Mouse (Mus musculus) heart, postnatal 14 days (tissue): ENCODE measurements at regions not wholly inside any gene's neighbourhood (a gene's known extent, or its start where the extent isn't known, plus 50 kb on each side); places are given as distances from the start of the nearest gene placed in this dataset.

Experiments
- DNase-seq, 2 experiments: peaks; one replicate each; pipeline ENCODE4 v3.0.0; 2021 to 2022
- intact Hi-C: fragments of 180-260 bp; cut with DNase I; formaldehyde crosslinking; loops from one replicate; pipeline ENCODE4 v1.15.1; 2025

DNA sequence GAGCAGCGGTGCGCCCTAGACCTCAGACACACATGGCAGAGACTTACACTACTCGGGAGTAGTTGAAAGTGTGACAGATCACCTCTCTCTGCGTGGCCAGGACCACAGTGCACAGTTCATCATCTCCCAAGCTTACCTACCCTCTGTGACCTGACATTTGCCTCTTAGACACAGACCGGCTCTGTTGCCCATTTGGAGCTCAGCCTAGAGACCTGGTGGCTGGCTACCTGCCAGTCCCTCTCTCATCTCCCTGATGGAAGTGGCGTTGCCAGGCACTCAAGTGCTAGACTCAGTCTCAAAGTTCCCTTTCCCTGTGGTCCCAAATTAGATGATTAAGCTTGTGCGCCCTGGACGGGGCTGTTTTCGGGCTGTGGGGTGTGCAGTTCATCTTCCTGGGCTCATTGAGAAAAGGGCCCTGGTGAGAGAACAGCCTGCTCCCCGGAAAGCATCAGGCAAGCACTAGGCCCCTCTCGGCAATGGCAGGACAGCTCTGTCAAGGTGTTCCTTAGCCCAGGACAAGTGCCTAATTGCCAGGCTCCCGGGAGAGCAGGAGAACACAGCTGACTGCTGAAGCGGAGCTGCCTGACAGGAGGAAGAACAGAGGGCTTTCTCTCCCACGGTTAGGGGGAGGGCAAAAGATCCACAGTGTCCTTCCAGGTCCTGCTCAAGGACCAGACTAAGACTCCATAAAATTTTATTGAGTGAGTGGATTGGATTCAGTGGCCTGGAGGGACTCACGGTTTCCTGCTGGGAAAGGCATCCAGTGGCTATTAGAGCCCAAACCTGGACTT, 119.5 kb upstream of the A530016L24Rik start:
- peak in 1 of 2 experiments; percentile 28 for DNase-seq

DNA sequence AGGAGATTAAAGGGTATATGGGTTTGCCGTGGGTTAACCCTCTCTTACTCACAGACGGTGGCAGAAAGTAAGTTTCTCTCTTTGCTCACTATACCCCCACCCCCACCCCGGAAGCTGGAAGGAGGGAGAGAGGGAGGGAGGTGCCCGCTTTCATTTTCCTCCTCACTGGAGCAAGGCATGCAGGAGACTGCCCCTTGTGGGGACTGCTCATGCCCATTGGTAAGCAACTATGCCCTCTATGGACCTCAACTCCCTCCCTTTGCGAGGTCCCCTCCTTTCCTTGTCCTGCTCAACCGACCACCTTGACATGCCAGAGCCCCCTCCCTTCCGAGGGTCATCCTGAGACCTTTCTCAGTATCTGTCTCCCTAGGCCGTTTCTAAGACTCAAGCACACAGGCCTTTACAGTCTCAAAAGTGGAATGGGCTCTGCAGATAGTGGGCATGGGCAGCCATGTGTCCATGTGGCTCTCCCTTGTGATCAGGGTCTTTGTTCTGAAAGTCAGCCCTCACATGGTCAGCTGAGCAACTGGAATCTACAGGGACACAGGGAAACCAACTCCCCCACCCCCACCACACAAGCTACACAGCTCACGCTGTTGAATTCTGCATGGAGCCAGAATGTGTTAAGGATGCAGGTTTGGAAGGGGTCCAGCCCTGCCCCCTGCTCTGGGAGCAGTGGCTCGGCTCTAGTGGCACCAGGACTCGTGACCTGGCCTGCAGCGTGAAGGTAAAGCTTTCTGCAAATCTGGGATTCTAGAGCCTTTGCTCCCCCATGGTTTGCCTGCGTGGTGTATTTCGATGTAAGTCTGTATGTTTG, 116.8 kb upstream of the A530016L24Rik start:
- intact Hi-C loops = no loop called here
- no peak for DNase-seq

More for the DNA sequence above, 119.5 kb upstream of the A530016L24Rik start:
- intact Hi-C loops = no loop called here

DNA sequence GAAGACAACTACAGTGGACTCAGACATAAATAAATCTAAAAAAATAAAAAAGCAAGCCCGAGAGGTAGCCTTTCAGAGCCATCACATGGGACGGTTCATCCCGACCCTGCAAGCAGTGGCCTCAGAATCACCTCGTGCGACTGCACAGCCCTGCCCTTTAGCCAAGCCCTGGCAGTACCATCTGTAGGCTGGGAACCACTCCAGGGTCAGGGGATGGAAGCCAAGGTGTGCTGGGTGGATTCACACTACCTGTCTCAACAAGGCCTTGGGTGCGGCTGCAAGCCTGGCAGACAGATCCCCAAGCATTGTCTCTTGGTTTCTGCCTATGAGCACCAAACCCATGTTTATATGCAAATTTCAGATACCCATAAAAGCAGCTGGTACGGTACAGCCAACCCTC, 115.3 kb upstream of the A530016L24Rik start:
- intact Hi-C loops = no loop called here
- no peak for DNase-seq

DNA sequence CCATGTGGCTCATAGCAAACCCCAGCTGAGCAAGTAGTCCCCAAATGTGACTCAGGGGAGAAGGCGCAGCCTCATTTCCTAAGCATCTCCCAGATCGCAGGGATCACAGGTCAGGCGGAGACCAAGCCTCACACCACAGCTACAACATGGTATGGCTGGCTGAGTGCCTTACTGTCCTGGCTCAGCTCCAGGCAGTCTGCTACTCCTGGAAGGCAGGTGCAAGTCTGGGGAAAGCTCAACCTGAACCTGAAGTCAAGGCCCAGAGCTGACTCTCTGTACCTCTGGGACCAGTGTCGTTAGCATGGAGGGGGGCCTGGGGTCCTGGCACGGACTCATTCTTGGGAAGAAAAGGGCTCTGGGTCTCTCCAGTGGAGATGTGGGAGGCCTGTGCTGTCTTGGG, 113.0 kb upstream of the A530016L24Rik start:
- DNase-seq = no peak
- intact Hi-C loops = loop anchor here (5.0 kb wide), 1 partner anchor 166 kb away; no protein-coding TSS in a partner anchor

DNA sequence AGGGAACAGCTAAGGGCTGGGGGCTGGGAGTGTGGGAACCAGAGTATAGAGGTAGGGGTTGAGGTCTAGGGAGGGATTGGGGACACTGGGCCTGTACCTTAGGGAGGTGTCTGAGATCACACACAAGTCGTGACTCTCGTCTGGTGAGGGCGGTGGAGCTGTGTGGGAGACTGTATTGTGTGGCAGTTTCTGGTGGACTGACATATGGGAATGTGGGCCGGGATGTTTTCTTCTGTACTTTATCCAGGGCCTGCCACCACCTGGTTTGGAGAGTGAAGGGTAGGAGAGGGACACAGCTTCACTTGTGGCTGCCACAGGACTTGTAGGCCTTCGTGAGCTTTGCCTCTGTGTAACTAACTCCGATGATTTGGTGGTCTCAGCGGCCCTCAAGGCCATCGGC, 112.5 kb upstream of the A530016L24Rik start:
- intact Hi-C loops = loop anchor here (5.0 kb wide), 1 partner anchor 166 kb away; no protein-coding TSS in a partner anchor
- no peak for DNase-seq

DNA sequence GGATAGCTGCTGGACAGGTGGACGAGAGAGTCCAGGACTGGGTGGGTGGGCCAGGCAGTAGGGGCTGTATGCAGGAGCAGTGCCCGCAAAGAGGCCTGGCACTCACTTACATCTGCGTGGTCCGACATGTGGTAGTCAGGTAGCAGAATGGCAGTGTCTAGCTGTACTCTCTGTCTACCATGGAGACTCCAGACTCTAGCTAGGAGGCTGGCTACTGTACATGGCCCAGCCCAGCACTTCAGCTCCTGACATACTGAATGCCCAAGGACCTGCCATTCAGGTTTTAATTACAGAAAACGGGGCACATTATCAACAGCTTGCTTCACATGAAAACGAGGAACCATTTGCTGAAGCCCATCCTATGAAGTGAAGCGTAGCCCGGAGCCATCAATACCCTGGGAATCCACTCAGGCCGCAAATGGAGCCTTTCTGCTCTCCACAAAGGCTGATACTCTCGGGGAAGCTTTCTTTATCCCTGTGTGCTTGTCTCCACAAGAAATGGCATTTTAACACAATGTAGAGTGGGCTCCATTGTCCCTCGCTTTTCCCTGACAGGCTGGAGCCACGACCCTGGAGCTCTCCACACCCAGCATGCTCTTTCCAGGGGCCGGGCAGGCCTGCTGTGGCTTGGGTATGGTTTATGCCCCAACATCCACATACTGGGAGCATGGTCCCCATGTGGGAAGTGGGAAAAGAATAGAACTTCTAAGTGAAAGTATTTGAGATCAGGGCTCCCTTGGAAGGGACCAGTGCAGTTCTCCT, 110.6 kb upstream of the A530016L24Rik start:
- DNase-seq = no peak
- intact Hi-C loops = loop anchor here (5.0 kb wide), 1 partner anchor 164 kb away; no protein-coding TSS in a partner anchor

DNA sequence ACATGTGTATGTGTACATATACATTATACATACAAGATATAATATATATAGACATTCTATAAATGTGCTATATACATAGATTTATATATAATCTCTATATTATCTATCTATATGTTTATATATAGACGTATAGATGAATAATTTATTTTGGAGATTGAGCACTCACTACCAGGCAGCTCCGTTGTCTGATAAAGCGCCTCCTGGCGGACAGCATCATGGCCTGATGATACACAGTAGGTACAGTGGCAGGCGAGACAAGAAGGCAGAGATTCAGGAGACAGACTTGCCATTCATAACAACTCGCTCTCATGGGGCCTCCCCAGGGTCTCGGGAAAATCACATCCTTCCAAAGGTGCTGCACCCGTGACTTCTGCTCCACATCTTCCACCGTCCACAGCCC, 101.4 kb upstream of the A530016L24Rik start:
- no peak for DNase-seq
- intact Hi-C loops = no loop called here

DNA sequence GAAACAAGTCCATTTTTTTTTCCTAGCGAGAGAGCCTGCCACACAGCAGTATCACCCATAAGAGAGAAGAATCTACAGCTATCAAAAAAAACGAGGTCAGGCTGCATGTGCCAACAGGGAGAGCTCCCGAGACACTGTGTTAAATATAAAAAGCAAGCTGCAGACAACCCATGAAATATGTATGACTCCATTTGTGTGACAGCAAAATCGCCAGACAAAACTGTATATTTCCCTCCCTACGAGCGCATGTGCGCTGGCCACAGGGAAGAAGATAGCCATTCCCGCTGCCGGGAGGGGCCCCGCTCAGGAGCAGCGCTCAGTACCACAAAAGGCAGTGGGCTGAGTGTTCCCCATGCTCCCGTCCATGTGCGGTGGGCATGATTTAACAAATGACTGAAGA, 93.3 kb upstream of the A530016L24Rik start:
- intact Hi-C loops = no loop called here
- DNase-seq = no peak

DNA sequence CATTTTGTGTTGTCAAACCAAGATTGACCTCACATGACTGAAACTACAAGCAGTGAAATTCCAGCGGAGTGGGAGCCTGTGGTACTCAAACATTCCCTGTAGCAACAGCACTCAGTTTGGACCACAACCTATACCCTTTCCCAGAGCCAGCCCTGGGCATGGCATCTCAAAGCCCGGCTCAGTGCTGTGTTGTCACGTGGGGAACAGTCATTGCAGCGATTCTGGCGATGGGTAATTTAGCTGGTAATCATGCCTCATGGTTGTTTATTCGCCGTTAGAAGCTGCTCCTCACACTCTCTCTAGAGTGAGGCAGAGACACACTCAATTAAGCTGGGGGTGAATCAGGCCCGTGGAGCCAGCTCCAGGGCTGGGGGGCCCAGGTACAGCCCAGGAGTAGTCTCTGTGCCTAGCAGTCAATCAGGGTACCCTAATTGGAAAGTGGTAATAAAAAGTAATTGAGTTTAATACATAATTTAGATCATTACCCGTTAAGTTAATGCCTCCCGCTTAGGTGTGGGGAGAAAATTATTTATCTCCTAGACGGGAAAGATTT, 85.5 kb upstream of the A530016L24Rik start:
- intact Hi-C loops = no loop called here
- no peak for DNase-seq

DNA sequence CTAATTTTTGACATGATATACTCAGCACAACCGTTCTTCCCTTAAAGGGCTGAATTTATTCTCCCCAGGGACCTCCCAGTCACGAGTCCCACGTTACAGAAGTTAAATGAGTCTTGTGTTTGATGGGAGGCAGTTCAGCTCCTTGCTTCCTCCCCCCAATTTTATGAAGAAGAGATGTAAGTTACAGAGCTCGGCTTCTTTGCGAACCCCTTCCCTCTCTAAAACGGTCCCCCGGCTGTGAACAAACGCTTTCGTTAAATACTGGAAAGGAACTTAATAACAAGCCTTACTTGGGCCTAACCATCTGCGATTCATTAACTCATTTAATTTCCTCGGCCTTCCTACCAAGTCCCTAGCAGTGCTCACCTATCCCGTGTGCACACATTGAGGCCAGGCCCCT, 84.9 kb upstream of the A530016L24Rik start:
- DNase-seq = no peak
- intact Hi-C loops = no loop called here

DNA sequence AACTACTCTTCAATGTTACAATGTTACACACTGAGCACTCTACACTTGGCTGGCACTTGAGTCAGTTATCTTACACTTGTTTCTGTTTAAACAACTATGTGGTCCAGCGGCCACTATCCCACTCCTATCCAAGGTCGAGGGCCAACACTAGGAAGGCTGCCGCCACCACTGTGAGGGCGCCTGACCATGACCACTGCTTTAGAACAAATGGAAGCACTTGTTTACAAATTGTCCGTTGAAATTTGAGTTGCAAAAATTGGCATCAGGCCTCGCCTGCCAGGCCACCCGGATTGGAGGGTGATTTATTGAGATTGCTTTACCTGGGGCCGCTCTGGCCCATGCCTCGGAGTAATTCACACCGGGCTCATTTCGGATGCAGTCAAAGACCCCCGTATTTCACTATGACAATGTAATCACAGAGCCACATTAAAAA, 83.5 kb upstream of the A530016L24Rik start:
- intact Hi-C loops = no loop called here
- DNase-seq = no peak

DNA sequence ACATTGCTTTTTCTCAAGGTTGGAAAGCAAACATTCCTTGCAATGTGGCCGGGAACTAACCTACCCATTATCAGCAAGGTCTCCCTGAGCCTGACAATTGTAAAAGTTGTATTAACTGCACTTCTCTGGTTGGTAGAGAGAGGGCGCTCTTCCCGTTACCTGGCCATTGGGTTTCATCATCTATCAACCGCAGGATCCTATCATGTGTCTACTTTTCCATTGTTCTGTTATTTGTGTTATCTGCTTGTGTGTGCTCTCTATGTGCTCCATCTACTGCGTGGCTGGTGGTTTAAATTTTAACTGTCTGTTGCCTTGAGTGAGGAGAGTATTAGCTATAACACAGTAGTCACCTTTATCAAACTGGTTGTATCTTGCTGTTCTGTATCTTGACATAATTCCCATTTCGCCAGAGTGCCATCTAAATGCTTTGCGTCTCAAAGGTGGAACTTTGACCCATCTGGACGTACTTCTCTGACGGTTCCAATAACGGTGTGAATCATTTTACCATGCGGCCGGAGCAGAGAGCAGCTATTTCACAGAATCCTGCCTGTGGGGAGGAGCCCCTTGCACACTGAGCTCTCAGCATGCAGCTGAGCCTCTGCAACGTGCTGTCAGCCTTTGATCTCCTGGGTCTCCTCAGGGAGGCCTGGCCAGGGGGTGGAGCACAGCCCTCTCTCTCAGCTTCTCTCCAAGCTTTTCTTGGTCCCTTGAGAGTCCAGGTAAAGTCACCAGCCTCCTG, 77.5 kb upstream of the A530016L24Rik start:
- intact Hi-C loops = loop anchor here (2.0 to 5.0 kb wide), 3 partner anchors 41 to 131 kb away; no protein-coding TSS in a partner anchor
- DNase-seq = peak in 1 of 2 experiments; percentile 18

DNA sequence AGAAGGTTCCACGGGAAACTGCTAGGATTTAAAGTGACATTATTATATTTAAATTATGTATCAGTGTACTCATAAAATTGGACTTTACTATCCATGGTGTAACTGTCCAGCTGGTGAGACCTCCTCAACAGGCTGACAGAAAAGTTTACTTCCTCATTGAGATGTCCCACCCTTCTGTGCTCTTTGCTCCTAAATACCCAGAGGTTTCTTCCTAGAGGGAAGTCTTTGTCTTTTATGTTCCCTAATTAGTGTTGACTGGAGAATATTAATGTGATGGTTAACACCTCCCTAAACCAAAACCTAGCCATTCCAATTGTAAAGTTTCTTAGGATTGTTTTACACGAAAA, 76.9 kb upstream of the A530016L24Rik start:
- no peak for DNase-seq
- intact Hi-C loops = loop anchor here (5.0 kb wide), 2 partner anchors 40 to 130 kb away; no protein-coding TSS in a partner anchor

DNA sequence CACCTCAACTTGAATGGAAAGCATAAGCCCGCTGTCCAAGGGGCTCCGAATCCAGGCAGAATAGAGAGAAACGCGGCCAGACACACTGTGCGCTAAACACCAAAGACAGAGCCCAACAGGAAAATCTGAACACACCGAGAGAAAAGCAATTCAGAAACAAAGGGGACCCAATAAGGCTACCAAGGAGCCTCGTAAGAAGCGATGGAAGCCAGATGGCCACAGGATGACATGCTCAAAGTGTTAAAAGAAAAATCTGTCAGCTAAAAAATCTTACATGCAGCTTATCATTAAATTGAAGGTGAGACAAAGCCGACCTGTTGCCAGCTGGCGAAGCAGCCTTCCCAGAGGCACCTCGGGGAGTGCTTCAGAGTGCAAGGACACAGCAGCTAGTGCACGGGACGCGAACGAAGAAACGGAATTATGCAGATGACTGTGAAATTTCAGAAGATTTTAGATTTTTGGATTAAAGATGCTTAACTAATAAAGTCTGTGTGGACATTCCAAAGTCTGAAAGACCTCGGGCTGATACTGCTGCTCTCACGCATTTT, 73.2 kb upstream of the A530016L24Rik start:
- intact Hi-C loops = no loop called here

DNA sequence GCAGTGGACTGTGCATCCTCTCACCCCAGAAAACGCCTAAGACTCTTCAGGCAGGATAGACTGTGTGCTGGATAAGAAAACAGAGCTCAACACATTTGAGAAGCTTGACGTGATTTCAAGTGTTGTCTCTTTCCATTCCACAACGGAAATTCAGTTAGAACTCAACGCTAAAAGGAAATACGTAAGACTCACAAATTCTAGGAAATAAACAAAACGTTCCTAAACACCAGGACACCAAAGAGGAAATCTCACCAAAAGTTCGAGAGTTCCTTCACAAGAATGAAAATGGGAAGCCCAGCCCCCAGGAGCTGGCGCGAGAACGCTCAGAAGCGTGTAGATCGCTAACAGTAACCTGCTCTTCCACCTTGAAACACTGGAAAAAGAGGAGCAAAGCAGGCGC, 72.7 kb upstream of the A530016L24Rik start:
- intact Hi-C loops = no loop called here
- DNase-seq = no peak

More for the DNA sequence above, 73.2 kb upstream of the A530016L24Rik start:
- no peak for DNase-seq

DNA sequence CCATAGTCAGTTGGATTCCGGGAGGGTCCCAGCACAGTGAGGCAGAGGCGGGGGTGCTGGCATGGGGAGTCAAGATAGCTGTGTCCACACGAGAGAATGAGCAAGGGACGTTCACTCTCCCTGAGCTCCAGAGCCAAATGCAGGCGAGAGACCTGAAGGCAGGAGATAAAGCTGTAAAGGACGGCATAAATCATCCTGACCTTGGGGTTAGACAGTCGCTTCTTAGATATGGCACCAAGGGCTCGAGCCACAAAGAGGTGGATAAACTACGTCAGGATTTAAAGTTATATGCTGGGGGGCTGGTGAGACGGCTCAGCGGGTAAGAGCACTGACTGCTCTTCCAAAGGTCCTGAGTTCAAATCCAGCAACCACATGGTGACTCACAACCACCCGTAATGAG, 70.6 kb upstream of the A530016L24Rik start:
- intact Hi-C loops = no loop called here
- DNase-seq = no peak

DNA sequence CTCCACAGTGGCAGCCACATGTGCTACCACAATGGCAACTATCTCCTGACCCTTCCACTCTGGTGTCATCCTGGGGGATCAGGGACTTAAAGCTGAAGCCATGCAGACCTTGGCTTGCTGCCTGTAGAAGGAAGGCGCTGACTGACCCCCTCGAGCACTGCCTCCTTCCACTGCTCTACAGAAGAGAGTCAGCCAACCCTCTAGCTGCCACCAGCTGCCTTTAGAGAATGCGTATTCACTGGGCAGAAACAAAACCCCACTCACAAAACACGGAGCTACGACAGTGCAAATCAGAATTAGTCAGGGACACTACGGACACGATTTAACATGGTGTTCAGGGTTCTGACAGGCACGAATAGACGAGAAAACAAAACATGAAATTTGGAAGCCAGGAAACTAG, 67.1 kb upstream of the A530016L24Rik start:
- no peak for DNase-seq

DNA sequence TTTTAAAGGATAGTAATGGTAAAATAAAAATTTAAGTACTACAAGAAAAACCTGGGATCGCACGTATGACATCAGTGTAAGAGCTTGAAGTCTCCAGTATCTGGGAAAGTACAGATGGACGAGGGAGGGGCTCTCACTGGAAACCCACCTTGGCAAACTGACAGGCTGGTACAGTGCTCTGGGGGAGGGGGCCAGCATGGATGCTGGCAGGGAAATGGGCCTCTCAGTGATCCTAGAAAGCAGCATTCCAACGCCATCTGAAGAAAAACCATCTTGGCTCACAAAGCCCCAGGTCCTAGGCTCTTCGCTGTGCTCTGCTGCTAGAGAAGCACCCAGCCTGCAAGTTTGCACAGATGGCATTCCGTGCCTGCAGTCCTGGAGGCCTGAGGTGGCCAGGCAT, 65.1 kb upstream of the A530016L24Rik start:
- intact Hi-C loops = no loop called here
- no peak for DNase-seq

More for the DNA sequence above, 67.1 kb upstream of the A530016L24Rik start:
- intact Hi-C loops = no loop called here

DNA sequence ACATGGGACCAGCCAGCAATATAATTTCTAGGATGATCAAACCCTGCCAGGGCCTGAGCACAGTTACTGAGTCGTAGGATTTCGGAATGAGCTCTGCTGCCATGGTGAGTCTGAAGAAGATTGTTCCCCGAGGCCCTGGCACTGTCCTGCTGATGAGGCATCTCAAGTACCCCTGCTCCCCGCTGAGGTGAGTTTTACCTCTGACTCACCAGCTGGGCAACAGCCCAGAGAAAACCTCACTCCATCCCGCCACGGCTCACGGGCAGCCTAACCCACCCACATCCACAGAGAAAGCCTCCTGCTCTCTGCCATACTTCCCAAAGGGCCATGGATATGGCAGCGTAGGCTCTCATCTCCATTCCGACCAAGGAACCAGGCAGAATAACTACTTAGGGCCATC, 62.6 kb upstream of the A530016L24Rik start:
- no peak for DNase-seq
- intact Hi-C loops = no loop called here
